In genomic region chr5:15934376-15935233, GRCm38 (mm10) we compare ENCODE assay signal across 8 mouse cellular contexts. TPM values are rescaled to one million over a fixed set of nuclear protein-coding genes. Genes with fewer than 3 reads are reported as not detected.
A peak's percentile ranks its signal among the peaks of the same experiment; 100 is the strongest.
DNase-seq lines count a peak whose midpoint lies in the region; ATAC-seq and TF ChIP-seq lines count a peak whose summit lies in the region.

TSS of gene Cacna2d1 (plus strand) at chr5:15934691.

- DNase-seq in brain, embryonic 14.5 days (ENCODE audit: low read depth): peak; percentile 69
- DNase-seq in kidney, postnatal 0 days (ENCODE audit: low spot score): peak; percentile 78
- DNase-seq in urinary bladder, postnatal 25 days (ENCODE audit: low spot score): peak; percentile 47

- H3K79me3 ChIP-seq in C2C12 (ENCODE audit: low read depth): peaks cover 41% of the 10 kb centered on the region

- H3K27ac ChIP-seq in forebrain, embryonic 12.5 days: peak within 1 kb of the TSS; percentile 93
- peak within 1 kb of the TSS; percentile 96 for H3K27ac ChIP-seq in heart, embryonic 13.5 days (replicated peaks)
- H3K27ac ChIP-seq in kidney, postnatal 0 days: peak within 1 kb of the TSS; percentile 76
- H3K27ac ChIP-seq in liver, embryonic 12.5 days: no peak within 1 kb of the TSS
- H3K27ac ChIP-seq in neural tube, embryonic 12.5 days: peak within 1 kb of the TSS; percentile 80

- no peak for TF ChIP-seq CTCF in C2C12 (IDR thresholded peaks at IDR 0.05; ENCODE audit: control insufficient read depth, insufficient read depth, insufficient read length)
- no peak for TF ChIP-seq CTCF in brain, embryonic 14.5 days (IDR thresholded peaks at IDR 0.05; ENCODE audit: borderline replicate concordance, extremely low read depth, insufficient read depth, insufficient read length)
- no peak for TF ChIP-seq CTCF in kidney, postnatal 0 days (IDR thresholded peaks at IDR 0.05; ENCODE audit: low read depth)

- H3K9me3 ChIP-seq in forebrain, embryonic 12.5 days: no peaks in the 10 kb centered on the region
- no peaks in the 10 kb centered on the region for H3K9me3 ChIP-seq in heart, embryonic 13.5 days
- H3K9me3 ChIP-seq in kidney, postnatal 0 days (replicated peaks; ENCODE audit: low read length): no peaks in the 10 kb centered on the region
- H3K9me3 ChIP-seq in liver, embryonic 12.5 days (replicated peaks): no peaks in the 10 kb centered on the region
- no peaks in the 10 kb centered on the region for H3K9me3 ChIP-seq in neural tube, embryonic 12.5 days

- H3K4me2 ChIP-seq in forebrain, embryonic 12.5 days: peak within 1 kb of the TSS; percentile 80
- peak within 1 kb of the TSS; percentile 84 for H3K4me2 ChIP-seq in heart, embryonic 13.5 days
- peak within 1 kb of the TSS; percentile 80 for H3K4me2 ChIP-seq in kidney, postnatal 0 days (ENCODE audit: low read length)
- H3K4me2 ChIP-seq in liver, embryonic 12.5 days: peak within 1 kb of the TSS; percentile 69
- H3K4me2 ChIP-seq in neural tube, embryonic 12.5 days (replicated peaks): peak within 1 kb of the TSS; percentile 80

- H3K9ac ChIP-seq in forebrain, embryonic 12.5 days: peak within 1 kb of the TSS; percentile 82
- H3K9ac ChIP-seq in heart, embryonic 13.5 days: peak within 1 kb of the TSS; percentile 93
- peak within 1 kb of the TSS; percentile 74 for H3K9ac ChIP-seq in kidney, postnatal 0 days (ENCODE audit: low read depth, low read length)
- no peak within 1 kb of the TSS for H3K9ac ChIP-seq in liver, embryonic 12.5 days
- peak within 1 kb of the TSS; percentile 82 for H3K9ac ChIP-seq in neural tube, embryonic 12.5 days

- peak within 1 kb of the TSS; percentile 96 for H3ac ChIP-seq in C2C12 (ENCODE audit: control insufficient read depth, insufficient read length, low read depth)

- peaks cover 5% of the 10 kb centered on the region for H3K36me3 ChIP-seq in C2C12 (ENCODE audit: control insufficient read depth, insufficient read depth)
- H3K36me3 ChIP-seq in forebrain, embryonic 12.5 days (replicated peaks): no peaks in the 10 kb centered on the region
- no peaks in the 10 kb centered on the region for H3K36me3 ChIP-seq in heart, embryonic 13.5 days
- no peaks in the 10 kb centered on the region for H3K36me3 ChIP-seq in kidney, postnatal 0 days (ENCODE audit: insufficient read depth, low read length)
- H3K36me3 ChIP-seq in liver, embryonic 12.5 days: no peaks in the 10 kb centered on the region
- no peaks in the 10 kb centered on the region for H3K36me3 ChIP-seq in neural tube, embryonic 12.5 days

- H3K27me3 ChIP-seq in C2C12 (ENCODE audit: control insufficient read depth, insufficient read depth, insufficient read length): no peaks in the 10 kb centered on the region
- H3K27me3 ChIP-seq in forebrain, embryonic 12.5 days: peaks cover 44% of the 10 kb centered on the region
- H3K27me3 ChIP-seq in heart, embryonic 13.5 days (replicated peaks): 0 out of 2 replicates have a peak, but pooled peaks cover 8% of the 10 kb centered on the region
- no peaks in the 10 kb centered on the region for H3K27me3 ChIP-seq in kidney, postnatal 0 days (ENCODE audit: insufficient read depth, low read length)
- H3K27me3 ChIP-seq in liver, embryonic 12.5 days (replicated peaks): peaks cover 38% of the 10 kb centered on the region
- peaks cover 53% of the 10 kb centered on the region for H3K27me3 ChIP-seq in neural tube, embryonic 12.5 days (replicated peaks)

- TF ChIP-seq POLR2A in brain, embryonic 14.5 days (IDR thresholded peaks at IDR 0.05; ENCODE audit: borderline replicate concordance, extremely low read depth, insufficient read depth, insufficient read length, poor library complexity, severe bottlenecking): peak; percentile 81

- peak within 1 kb of the TSS; percentile 80 for H3K4me3 ChIP-seq in C2C12 (ENCODE audit: insufficient read depth, poor library complexity, severe bottlenecking)
- peak within 1 kb of the TSS; percentile 66 for H3K4me3 ChIP-seq in forebrain, embryonic 12.5 days (replicated peaks)
- peak within 1 kb of the TSS; percentile 72 for H3K4me3 ChIP-seq in heart, embryonic 13.5 days
- H3K4me3 ChIP-seq in kidney, postnatal 0 days (replicated peaks; ENCODE audit: low read depth, low read length): peak within 1 kb of the TSS; percentile 57
- H3K4me3 ChIP-seq in liver, embryonic 12.5 days: peak within 1 kb of the TSS; percentile 51
- H3K4me3 ChIP-seq in neural tube, embryonic 12.5 days: peak within 1 kb of the TSS; percentile 58

- peak; percentile 91 for ATAC-seq in forebrain, embryonic 12.5 days (ENCODE audit: low FRiP score)
- ATAC-seq in heart, embryonic 13.5 days (ENCODE audit: extremely low read depth, insufficient number of reproducible peaks, low FRiP score, low TSS enrichment): peak; percentile 74
- ATAC-seq in kidney, postnatal 0 days (replicated peaks; ENCODE audit: low FRiP score, low read depth): peak; percentile 88
- peak; percentile 35 for ATAC-seq in liver, embryonic 12.5 days
- ATAC-seq in neural tube, embryonic 12.5 days (ENCODE audit: low FRiP score, low read depth): peak; percentile 81

- peaks cover 18% of the 10 kb centered on the region for H3K4me1 ChIP-seq in forebrain, embryonic 12.5 days
- H3K4me1 ChIP-seq in heart, embryonic 13.5 days: peaks cover 18% of the 10 kb centered on the region
- 0 out of 2 replicates have a peak, but pooled peaks cover 11% of the 10 kb centered on the region for H3K4me1 ChIP-seq in kidney, postnatal 0 days (replicated peaks; ENCODE audit: insufficient read depth, low read length)
- no peaks in the 10 kb centered on the region for H3K4me1 ChIP-seq in liver, embryonic 12.5 days
- H3K4me1 ChIP-seq in neural tube, embryonic 12.5 days: peaks cover 12% of the 10 kb centered on the region

- peaks cover 46% of the 10 kb centered on the region for H3K79me2 ChIP-seq in C2C12 (ENCODE audit: control insufficient read depth, insufficient read depth)

- WGBS in forebrain, embryonic 12.5 days: under 1% methylated on average over 102 of the region's 120 CpGs
- WGBS in heart, embryonic 13.5 days: 0% methylated on average over 81 of the region's 120 CpGs
- under 1% methylated on average over 57 of the region's 120 CpGs for WGBS in kidney, postnatal 0 days
- under 1% methylated on average over 54 of the region's 120 CpGs for WGBS in liver, embryonic 12.5 days (ENCODE audit: insufficient replicate concordance)
- under 1% methylated on average over 113 of the region's 120 CpGs for WGBS in neural tube, embryonic 12.5 days

TF ChIP-seq in C2C12, 6 proteins besides CTCF, POLR2A, EP300 and RAD21:
- TF ChIP-seq MAX (IDR thresholded peaks at IDR 0.05) (peak; percentile 64), USF1 (IDR thresholded peaks at IDR 0.05; ENCODE audit: low read depth) (no peak)

RNA-seq across cellular contexts. Expression of gene Cacna2d1, which starts in this region (rescaled TPM):
- 20.4 TPM for polyA plus RNA-seq in C2C12 (2012; fragmentation: generic; extraction: Trizol)
- polyA plus RNA-seq in brain, embryonic 14.5 days (2012; rRNA removed): 40.6 and 43.3 TPM in 2 replicates
- 30.3 and 36.7 TPM in 2 replicates for polyA plus RNA-seq in forebrain, embryonic 12.5 days (2016; fragmentation: Nextera tagmentation; extraction: Ambion mirVana)
- 17.7 and 20.4 TPM in 2 replicates for polyA plus RNA-seq in heart, embryonic 13.5 days (2015; fragmentation: Nextera tagmentation; extraction: Ambion mirVana)
- polyA plus RNA-seq in kidney, postnatal 0 days (2015; fragmentation: Nextera tagmentation; extraction: Ambion mirVana): 9.7 and 10.3 TPM in 2 replicates
- 1.2 and 1.6 TPM in 2 replicates for polyA plus RNA-seq in liver, embryonic 12.5 days (2016; fragmentation: Nextera tagmentation; extraction: Ambion mirVana)
- polyA plus RNA-seq in neural tube, embryonic 12.5 days (2016; fragmentation: Nextera tagmentation; extraction: Ambion mirVana): 36.2 and 37.4 TPM in 2 replicates

Comparison
In these comparisons a context has a peak if more than half of its experiments do, and no peak if none do; other contexts are left out.
1. ATAC-seq: peak in every context shown above with its lines; median percentile 91 in forebrain, embryonic 12.5 days; 88 in kidney, postnatal 0 days; 81 in neural tube, embryonic 12.5 days; 74 in heart, embryonic 13.5 days; 35 in liver, embryonic 12.5 days.